Mouse (Mus musculus): ENCODE data around the gene Bcl9l.

Bcl9l gene

GRCm38 (mm10) chr9:44483041-44483509, 450 bp downstream of the Bcl9l start:
- no peak for DNase-seq (ENCODE audit: low read depth, low spot score)

GRCm38 (mm10) chr9:44483510-44484044, 952 bp downstream of the Bcl9l start:
- peak; percentile 77 for DNase-seq (ENCODE audit: low read depth, low spot score)

- no peak for DNase-seq (ENCODE audit: low read depth, low spot score)
Observed at GRCm38 (mm10) chr9:44484311-44485104, 1.9 kb downstream of the Bcl9l start.

- DNase-seq (ENCODE audit: low read depth, low spot score), result no peak
Observed at GRCm38 (mm10) chr9:44485105-44485515, 2.5 kb downstream of the Bcl9l start.

GRCm38 (mm10) chr9:44485516-44486161, 3.0 kb downstream of the Bcl9l start:
- DNase-seq (ENCODE audit: low read depth, low spot score), result no peak

- no peak for DNase-seq (ENCODE audit: low read depth, low spot score)
Observed at GRCm38 (mm10) chr9:44486335-44486734, 3.7 kb downstream of the Bcl9l start.

GRCm38 (mm10) chr9:44486741-44487421, 4.3 kb downstream of the Bcl9l start:
- DNase-seq (ENCODE audit: low read depth, low spot score), result no peak

GRCm38 (mm10) chr9:44487441-44487840, 4.8 kb downstream of the Bcl9l start:
- DNase-seq (ENCODE audit: low read depth, low spot score), result no peak

- no peak for DNase-seq (ENCODE audit: low read depth, low spot score)
Observed at GRCm38 (mm10) chr9:44488416-44488815, 5.8 kb downstream of the Bcl9l start.

- DNase-seq (ENCODE audit: low read depth, low spot score), result no peak
Observed at GRCm38 (mm10) chr9:44488855-44489381, 6.3 kb downstream of the Bcl9l start.

- no peak for DNase-seq (ENCODE audit: low read depth, low spot score)
Observed at GRCm38 (mm10) chr9:44489651-44490085, 7.0 kb downstream of the Bcl9l start.

GRCm38 (mm10) chr9:44490086-44490967, 7.7 kb downstream of the Bcl9l start:
- DNase-seq (ENCODE audit: low read depth, low spot score), result no peak

GRCm38 (mm10) chr9:44491351-44491750, 8.7 kb downstream of the Bcl9l start:
- no peak for DNase-seq (ENCODE audit: low read depth, low spot score)

GRCm38 (mm10) chr9:44492631-44493461, 10.2 kb downstream of the Bcl9l start:
- peak; percentile 79 for DNase-seq (ENCODE audit: low read depth, low spot score)

- DNase-seq (ENCODE audit: low read depth, low spot score), result no peak
Observed at GRCm38 (mm10) chr9:44494261-44494862, 11.7 kb downstream of the Bcl9l start.

- DNase-seq (ENCODE audit: low read depth, low spot score), result no peak
Observed at GRCm38 (mm10) chr9:44494863-44495809, 12.5 kb downstream of the Bcl9l start.

- no peak for DNase-seq (ENCODE audit: low read depth, low spot score)
Observed at GRCm38 (mm10) chr9:44495810-44496344, 13.3 kb downstream of the Bcl9l start.

Measured in A20 (cell line).